Mouse (Mus musculus) heart, embryonic 13.5 days (tissue): Measurements from ENCODE around the gene Sema3e. TPM values are rescaled to one million over a fixed set of nuclear protein-coding genes. Genes with fewer than 3 reads are reported as not detected.
A peak's percentile ranks its signal among the peaks of the same experiment; 100 is the strongest.

Experiments
- ATAC-seq: fragments of 200-750 bp; cut with Nextera tagmentation; 2 replicates; pipeline ENCODE4 v1.8.0; 2017; ENCODE audit warnings: moderate TSS enrichment; ENCODE audit not compliant: insufficient number of reproducible peaks, low FRiP score, low TSS enrichment; ENCODE audit errors: extremely low read depth
- H3K27ac ChIP-seq: fragments of 300-500 bp; sonication (generic); replicated peaks from 2 replicates; pipeline ENCODE4 v1.5.1; 2015; ENCODE audit warnings: moderate library complexity, mild to moderate bottlenecking, inconsistent platforms
- H3K27me3 ChIP-seq: fragments of 300-500 bp; sonication (generic); replicated peaks from 2 replicates; pipeline ENCODE4 v1.6.1; 2015; ENCODE audit warnings: mild to moderate bottlenecking, inconsistent platforms
- H3K36me3 ChIP-seq: fragments of 300-500 bp; sonication (generic); 2 replicates; pipeline ENCODE4 v1.6.1; 2015; ENCODE audit warnings: mild to moderate bottlenecking, inconsistent platforms
- H3K4me1 ChIP-seq: fragments of 300-500 bp; sonication (generic); 2 replicates; pipeline ENCODE4 v1.6.1; 2015; ENCODE audit warnings: inconsistent platforms
- H3K4me2 ChIP-seq: fragments of 300-500 bp; sonication (generic); 2 replicates; pipeline ENCODE4 v1.6.1; 2015; ENCODE audit warnings: inconsistent platforms, mild to moderate bottlenecking, moderate library complexity
- H3K4me3 ChIP-seq: fragments of 300-500 bp; sonication (generic); 2 replicates; pipeline ENCODE4 v1.5.1; 2015; ENCODE audit warnings: moderate library complexity, mild to moderate bottlenecking, inconsistent platforms
- H3K9ac ChIP-seq: fragments of 300-500 bp; sonication (generic); 2 replicates; pipeline ENCODE4 v1.6.1; 2015; ENCODE audit warnings: inconsistent platforms, mild to moderate bottlenecking, moderate library complexity
- H3K9me3 ChIP-seq: fragments of 300-500 bp; sonication (generic); 2 replicates; pipeline ENCODE4 v1.6.1; 2016; ENCODE audit warnings: inconsistent platforms
- WGBS: fragments of 180-500 bp; shearing (Covaris S2); methylation state at CpG from one replicate; pipeline ENCODE4 v1.1.7; 2015; ENCODE audit warnings: mixed read lengths; 5-methylcytosine and 5-hydroxymethylcytosine counted together
- polyA plus RNA-seq: library from polyadenylated mRNA; unstranded; fragments of >200 nt; fragmentation: Nextera tagmentation; extraction: Ambion mirVana; gene quantifications from 2 replicates; pipeline ENCODE4 v1.2.1, GENCODE M21; 2015

Sema3e gene
- polyA plus RNA-seq, 1 experiment from 2014 or later = 1.3 TPM

DNA sequence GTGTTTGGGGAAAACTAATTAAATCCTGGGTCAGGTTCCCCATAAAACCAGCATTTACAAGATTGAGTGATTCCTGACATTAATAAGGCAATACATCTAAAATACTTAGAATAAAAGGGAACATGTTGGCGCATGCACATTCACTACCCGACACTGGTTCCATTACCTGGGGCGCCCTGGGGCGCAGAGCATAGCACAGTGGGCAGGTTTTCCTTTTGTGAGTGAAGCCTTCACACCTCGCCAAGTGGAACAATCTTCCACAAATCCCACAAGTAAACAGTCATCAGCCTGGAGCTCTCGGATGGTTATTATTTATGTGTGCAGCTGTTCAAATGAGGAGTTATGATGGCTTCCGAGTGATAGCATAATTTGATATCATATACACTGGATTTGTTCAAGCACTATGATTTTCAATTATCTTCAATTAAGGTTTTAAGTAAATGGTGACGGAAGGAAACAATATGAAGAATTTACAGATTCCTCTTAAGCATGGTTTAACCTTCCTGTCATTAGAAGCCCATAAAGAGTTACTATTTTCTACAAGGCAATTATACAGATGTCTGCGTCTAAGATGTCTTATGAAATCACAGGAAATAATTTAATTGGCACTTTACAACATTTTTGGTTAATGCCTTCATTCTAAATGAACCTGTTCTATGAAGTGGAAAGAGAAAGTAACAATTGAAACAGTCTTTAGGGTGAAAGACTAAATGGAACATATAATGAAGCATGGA, 65.0 kb downstream of the Sema3e start:
- no peak for ATAC-seq
- 82% methylated on average over 9 of the region's 9 CpGs for WGBS
- Histone ChIP-seq H3K36me3 (no peaks in the 10 kb centered on the region), H3K9me3 (no peaks in the 10 kb centered on the region), H3K4me2 (no peak overlapping the region), H3K4me1 (peaks cover 8% of the 10 kb centered on the region), H3K4me3 (no peak overlapping the region), H3K9ac (no peak overlapping the region), H3K27ac (no peak overlapping the region), H3K27me3 (no peaks in the 10 kb centered on the region)

DNA sequence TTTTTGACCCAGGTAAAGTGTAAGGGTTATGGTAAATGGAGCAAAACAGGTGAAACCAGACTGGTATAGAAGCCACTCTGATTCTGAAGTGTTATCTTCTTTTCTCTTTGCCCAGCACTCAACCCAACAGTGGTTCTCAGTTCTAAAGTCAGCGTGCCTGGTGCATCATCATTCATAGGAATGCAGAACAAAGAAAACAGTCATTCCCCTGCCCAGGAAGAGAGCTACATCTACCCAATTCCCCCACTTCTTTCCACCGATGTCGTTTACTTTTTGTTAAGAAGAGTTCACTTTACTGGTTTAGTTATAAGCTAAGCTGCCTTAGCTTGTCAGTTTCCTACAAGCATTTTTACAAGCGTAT, 65.5 kb downstream of the Sema3e start:
- WGBS = 71% methylated on average over 4 of the region's 4 CpGs
- H3K9ac ChIP-seq = no peak overlapping the region
- H3K27ac ChIP-seq = no peak overlapping the region
- H3K9me3 ChIP-seq = no peaks in the 10 kb centered on the region
- H3K36me3 ChIP-seq = no peaks in the 10 kb centered on the region
- H3K4me1 ChIP-seq = peaks cover 8% of the 10 kb centered on the region
- H3K4me3 ChIP-seq = no peak overlapping the region
- no peak for ATAC-seq
- H3K4me2 ChIP-seq = no peak overlapping the region
- H3K27me3 ChIP-seq = no peaks in the 10 kb centered on the region

DNA sequence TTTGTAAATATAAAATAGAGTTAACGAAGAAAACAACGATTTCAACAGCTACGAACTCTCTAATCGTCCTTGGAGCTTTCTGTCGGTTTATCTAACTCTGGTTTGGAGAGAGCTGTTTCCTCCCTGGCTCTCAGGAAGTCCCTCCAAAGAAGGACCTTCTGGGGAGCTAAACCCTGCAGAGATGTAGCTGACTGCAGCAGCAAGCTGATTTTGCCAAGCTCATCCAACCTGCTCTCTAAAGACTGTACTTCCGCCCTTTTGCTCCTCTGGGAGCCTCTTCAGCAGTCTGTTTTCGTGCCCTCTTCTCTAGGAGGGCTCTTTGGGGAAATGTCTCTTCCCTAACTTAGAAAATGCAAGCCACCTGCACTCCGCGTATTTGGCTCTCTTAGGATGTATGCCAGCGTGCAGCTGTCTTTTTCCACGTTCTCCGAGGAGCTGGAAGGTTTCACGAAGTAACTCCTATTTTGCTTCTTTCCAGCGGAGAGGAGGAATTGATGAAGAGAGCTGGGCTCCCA, 67.2 kb downstream of the Sema3e start:
- H3K4me2 ChIP-seq = peak overlapping the region; percentile 54
- H3K9ac ChIP-seq = no peak overlapping the region
- peaks cover 8% of the 10 kb centered on the region for H3K4me1 ChIP-seq
- 41% methylated on average over 14 of the region's 14 CpGs for WGBS
- H3K27me3 ChIP-seq = no peaks in the 10 kb centered on the region
- H3K36me3 ChIP-seq = no peaks in the 10 kb centered on the region
- H3K9me3 ChIP-seq = no peaks in the 10 kb centered on the region
- H3K27ac ChIP-seq = no peak overlapping the region
- no peak overlapping the region for H3K4me3 ChIP-seq
- ATAC-seq = no peak

DNA sequence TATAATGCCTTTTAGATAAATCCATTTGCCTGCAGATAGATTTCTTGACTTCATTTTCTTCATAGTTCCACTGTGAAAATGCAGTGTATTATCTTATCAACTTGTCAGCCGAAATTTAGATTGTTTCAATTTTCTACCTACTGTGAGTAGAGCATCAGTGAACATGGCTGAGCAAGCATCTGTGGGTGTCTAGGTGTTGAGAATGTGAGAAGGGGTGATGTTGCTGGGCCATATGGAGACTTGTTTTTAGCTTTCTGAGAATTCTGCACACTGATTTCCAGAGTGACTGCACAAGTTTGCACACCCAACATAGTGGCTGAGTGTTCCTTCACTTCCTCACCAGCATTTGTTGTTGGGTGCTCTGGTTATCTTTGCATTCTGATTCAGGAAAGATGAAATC, 71.1 kb downstream of the Sema3e start:
- no peaks in the 10 kb centered on the region for H3K27me3 ChIP-seq
- no peak for ATAC-seq
- no peaks in the 10 kb centered on the region for H3K36me3 ChIP-seq
- no peak overlapping the region for H3K4me2 ChIP-seq
- H3K9me3 ChIP-seq = no peaks in the 10 kb centered on the region
- no peak overlapping the region for H3K9ac ChIP-seq
- 60% methylated on average over 1 of the region's 1 CpGs for WGBS
- no peak overlapping the region for H3K27ac ChIP-seq
- H3K4me1 ChIP-seq = peaks cover 4% of the 10 kb centered on the region; the same call in 1 of the 2 replicates
- no peak overlapping the region for H3K4me3 ChIP-seq

DNA sequence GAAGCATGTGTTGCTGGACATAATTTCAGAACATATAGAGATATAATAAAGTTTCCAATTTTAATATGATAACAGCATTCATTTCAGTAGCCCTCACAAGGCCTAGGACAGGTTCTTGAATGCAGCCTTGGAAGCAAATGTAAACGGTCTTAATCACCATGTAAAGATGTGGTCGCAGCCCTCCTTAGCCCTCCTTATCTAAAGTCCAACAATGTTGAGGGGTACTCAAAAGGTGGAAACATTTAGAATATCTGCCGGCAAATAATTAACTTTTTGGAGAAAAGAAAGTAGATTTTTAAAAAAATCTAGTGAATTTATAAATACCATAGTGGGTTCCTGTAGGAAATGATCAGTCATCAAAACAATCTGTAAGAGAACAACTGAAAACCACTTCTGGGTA, 73.6 kb downstream of the Sema3e start:
- H3K4me1 ChIP-seq = no peaks in the 10 kb centered on the region
- no peak overlapping the region for H3K4me2 ChIP-seq
- no peak overlapping the region for H3K27ac ChIP-seq
- no peak for ATAC-seq
- no peaks in the 10 kb centered on the region for H3K36me3 ChIP-seq
- WGBS = 69% methylated on average over 3 of the region's 3 CpGs
- H3K4me3 ChIP-seq = no peak overlapping the region
- no peak overlapping the region for H3K9ac ChIP-seq
- no peaks in the 10 kb centered on the region for H3K27me3 ChIP-seq
- H3K9me3 ChIP-seq = no peaks in the 10 kb centered on the region

DNA sequence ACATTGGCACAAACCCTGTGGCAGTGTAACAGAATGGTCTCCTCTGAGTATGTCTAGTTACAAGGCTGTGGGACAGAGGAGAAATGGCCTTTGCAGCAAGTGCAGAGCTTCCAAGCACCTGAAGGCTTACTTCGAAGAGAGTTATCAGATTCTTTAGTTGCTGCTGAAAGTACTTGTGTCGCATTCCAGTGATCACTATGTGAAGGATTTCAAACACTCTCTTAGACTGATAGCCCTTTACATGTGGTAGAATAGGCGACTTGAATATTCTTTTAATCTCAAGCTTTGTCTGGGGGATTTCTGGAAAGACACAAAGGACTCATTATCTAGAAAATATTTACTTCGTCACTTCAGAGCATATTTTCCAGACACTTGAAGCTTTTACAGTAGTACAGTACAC, 82.3 kb downstream of the Sema3e start:
- no peak for ATAC-seq
- no peaks in the 10 kb centered on the region for H3K9me3 ChIP-seq
- no peaks in the 10 kb centered on the region for H3K36me3 ChIP-seq
- H3K4me1 ChIP-seq = no peaks in the 10 kb centered on the region
- no peak overlapping the region for H3K9ac ChIP-seq
- WGBS = 32% methylated on average over 4 of the region's 4 CpGs
- H3K27ac ChIP-seq = no peak overlapping the region
- H3K4me3 ChIP-seq = no peak overlapping the region
- no peak overlapping the region for H3K4me2 ChIP-seq
- H3K27me3 ChIP-seq = no peaks in the 10 kb centered on the region

DNA sequence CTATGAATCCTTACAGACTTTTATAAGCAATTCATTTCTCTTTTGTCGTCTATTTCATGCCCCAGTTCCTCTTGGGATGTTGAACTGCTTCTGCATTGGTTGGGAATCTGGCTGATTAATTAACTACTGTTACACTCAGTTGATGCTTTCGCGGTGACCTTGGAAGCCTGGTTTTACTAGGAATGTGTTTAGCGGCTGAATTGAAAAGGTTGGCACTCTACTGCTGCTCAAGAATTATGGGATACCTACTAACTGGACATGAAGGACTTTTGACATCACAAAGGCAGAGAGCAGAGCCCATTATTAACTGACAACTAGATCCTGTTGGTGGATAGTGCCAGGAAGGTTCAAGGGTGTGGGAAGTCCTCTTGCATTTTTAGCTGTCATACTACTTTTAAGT, 83.9 kb downstream of the Sema3e start:
- Histone ChIP-seq H3K27me3 (no peaks in the 10 kb centered on the region), H3K4me3 (no peak overlapping the region)

DNA sequence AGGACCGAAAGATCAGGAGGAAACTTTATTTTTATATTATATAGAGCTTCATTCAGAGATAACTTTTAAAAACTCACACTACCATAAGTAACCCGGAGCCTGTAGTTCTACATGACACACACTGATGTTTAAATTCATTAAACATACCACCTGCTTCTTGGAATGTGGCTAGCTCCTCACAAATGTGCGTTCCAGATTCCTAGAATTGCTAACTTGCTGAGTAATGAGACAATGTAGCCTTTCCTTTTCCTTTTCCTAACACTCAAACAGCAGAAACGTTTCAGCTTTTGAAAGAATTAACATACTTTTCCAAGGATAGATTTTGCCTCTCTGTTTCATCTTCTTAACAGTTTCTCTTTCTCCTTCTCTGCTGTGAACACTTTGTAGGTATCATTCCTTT, 86.3 kb downstream of the Sema3e start:
- Histone ChIP-seq H3K4me2 (no peak overlapping the region), H3K9ac (no peak overlapping the region), H3K27ac (no peak overlapping the region), H3K9me3 (no peaks in the 10 kb centered on the region), H3K27me3 (no peaks in the 10 kb centered on the region), H3K4me3 (no peak overlapping the region), H3K4me1 (no peaks in the 10 kb centered on the region), H3K36me3 (no peaks in the 10 kb centered on the region)
- WGBS = 54% methylated on average over 4 of the region's 4 CpGs
- no peak for ATAC-seq

More for the DNA sequence above, 83.9 kb downstream of the Sema3e start:
- Histone ChIP-seq H3K9ac (no peak overlapping the region), H3K27ac (no peak overlapping the region), H3K36me3 (no peaks in the 10 kb centered on the region), H3K4me1 (no peaks in the 10 kb centered on the region), H3K9me3 (no peaks in the 10 kb centered on the region), H3K4me2 (no peak overlapping the region)
- no peak for ATAC-seq
- 77% methylated on average over 4 of the region's 4 CpGs for WGBS

DNA sequence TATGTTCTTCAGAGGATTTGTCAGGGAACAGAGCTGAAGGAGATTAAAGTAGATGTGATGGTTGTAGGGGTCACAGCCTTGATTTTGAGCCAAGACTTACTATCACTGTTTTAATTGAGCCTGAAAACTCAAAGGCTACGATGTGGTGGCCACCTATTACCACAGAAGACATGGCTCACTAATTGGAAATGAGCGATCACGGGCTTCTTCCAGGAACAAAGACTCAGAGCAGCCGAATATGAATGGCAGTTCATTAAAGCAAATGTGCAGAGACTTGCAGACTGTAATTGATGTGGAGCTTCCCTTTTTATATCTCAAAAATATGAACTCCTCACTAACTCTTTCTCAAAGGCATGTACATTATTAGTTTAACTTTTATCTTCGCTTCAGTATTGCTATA, 96.8 kb downstream of the Sema3e start:
- H3K27ac ChIP-seq = no peak overlapping the region
- H3K4me2 ChIP-seq = no peak overlapping the region
- H3K36me3 ChIP-seq = no peaks in the 10 kb centered on the region
- no peak for ATAC-seq
- 75% methylated on average over 5 of the region's 5 CpGs for WGBS
- H3K9me3 ChIP-seq = no peaks in the 10 kb centered on the region
- no peak overlapping the region for H3K4me3 ChIP-seq
- no peaks in the 10 kb centered on the region for H3K27me3 ChIP-seq
- no peaks in the 10 kb centered on the region for H3K4me1 ChIP-seq
- H3K9ac ChIP-seq = no peak overlapping the region

DNA sequence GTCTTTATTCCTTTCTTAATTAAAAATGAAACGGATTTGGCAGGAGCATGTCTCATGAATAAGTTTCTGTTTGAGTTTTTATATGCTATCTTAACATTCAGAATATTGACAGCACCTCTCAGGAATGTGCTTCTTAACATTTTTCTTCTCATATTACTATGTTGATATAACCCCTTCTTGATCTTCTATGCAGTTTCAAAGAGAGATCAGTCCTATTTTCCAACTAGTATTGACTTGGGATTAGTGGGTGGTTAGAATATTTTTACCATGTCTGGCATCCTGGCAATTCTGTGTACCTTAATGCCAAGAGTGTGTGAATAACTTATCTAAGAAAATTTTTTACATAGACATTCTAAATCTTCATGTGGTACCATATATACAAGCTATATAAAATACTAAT, 101.5 kb downstream of the Sema3e start:
- Histone ChIP-seq H3K4me3 (no peak overlapping the region), H3K9me3 (no peaks in the 10 kb centered on the region), H3K9ac (no peak overlapping the region), H3K4me1 (no peaks in the 10 kb centered on the region), H3K27ac (no peak overlapping the region), H3K27me3 (no peaks in the 10 kb centered on the region), H3K36me3 (no peaks in the 10 kb centered on the region), H3K4me2 (no peak overlapping the region)
- WGBS = 33% methylated on average over 1 of the region's 1 CpGs
- ATAC-seq = no peak

DNA sequence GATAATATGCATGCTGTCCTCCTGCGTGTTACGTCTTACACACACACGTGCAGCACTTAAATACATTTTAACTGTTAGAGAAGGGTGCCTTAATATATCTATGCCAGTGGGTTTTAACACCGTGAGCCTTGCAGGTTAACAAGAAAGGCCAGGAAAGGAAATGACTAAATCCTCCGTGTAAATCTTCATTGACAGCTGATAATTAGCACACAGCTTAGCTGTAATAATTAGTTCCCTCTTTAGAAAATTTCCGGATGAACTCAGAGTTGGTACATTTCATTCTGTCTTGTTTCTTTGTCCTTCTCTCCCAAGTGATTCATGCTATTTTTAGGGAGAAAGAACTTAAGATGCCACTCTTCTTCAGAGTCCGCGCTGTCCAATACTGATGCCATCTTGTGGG, 110.9 kb downstream of the Sema3e start:
- H3K9ac ChIP-seq = no peak overlapping the region
- no peak overlapping the region for H3K4me3 ChIP-seq
- H3K36me3 ChIP-seq = no peaks in the 10 kb centered on the region
- H3K9me3 ChIP-seq = no peaks in the 10 kb centered on the region
- ATAC-seq = no peak
- H3K27me3 ChIP-seq = no peaks in the 10 kb centered on the region
- H3K27ac ChIP-seq = no peak overlapping the region
- H3K4me2 ChIP-seq = no peak overlapping the region
- 67% methylated on average over 8 of the region's 8 CpGs for WGBS
- H3K4me1 ChIP-seq = no peaks in the 10 kb centered on the region

DNA sequence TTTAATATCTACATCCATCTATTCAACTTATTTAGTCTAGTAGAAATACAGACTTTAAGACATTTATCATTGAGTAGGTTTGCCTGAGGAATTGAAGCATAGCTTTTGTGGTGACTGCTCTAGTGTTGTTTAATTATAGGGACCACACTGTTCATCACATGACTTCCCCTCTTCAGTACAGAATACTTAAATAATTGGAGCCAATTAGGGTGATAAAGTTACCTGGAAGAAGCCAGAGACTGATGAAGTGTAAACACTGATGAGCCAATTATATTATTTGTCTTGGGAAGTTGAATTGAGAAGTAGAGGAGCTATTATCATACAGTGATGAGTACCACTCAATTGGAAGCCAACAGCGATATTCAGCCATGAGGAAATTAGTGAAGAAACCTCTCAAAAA, 113.6 kb downstream of the Sema3e start:
- no peak overlapping the region for H3K27ac ChIP-seq
- 93% methylated on average over 1 of the region's 1 CpGs for WGBS
- H3K4me2 ChIP-seq = no peak overlapping the region
- no peak overlapping the region for H3K4me3 ChIP-seq
- H3K9ac ChIP-seq = no peak overlapping the region
- ATAC-seq = no peak
- H3K27me3 ChIP-seq = no peaks in the 10 kb centered on the region
- H3K4me1 ChIP-seq = no peaks in the 10 kb centered on the region
- no peaks in the 10 kb centered on the region for H3K9me3 ChIP-seq
- H3K36me3 ChIP-seq = no peaks in the 10 kb centered on the region
